Mouse (Mus musculus): ENCODE results near the gene Endod1. TPM values are rescaled to one million over a fixed set of nuclear protein-coding genes. Genes with fewer than 3 reads are reported as not detected.
A peak's percentile ranks its signal among the peaks of the same experiment; 100 is the strongest.

Gene Endod1
- polyA plus RNA-seq, 1 experiment from 2014 or later = 6.7 TPM

DNA sequence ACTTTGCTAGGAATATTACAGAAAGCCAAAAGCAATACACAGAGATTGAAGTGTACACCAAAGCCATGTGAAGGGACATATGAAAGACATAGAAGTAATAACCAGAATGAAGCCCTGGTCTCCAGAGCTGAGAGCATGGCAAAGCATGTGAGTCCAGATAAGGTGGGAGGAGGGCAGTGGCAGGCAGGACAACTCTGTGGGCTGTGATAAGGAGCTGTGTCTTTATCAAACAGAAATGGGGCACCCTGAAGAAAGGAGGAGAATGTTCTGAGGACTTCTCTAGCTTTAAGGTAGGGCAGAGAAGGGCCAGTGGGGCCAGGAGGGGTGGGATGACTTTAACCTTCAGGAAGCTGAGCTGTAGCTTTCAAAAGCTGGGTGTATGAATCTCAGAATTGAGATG, 12.0 kb downstream of the Endod1 start:
- ATAC-seq (replicated peaks; ENCODE audit: low FRiP score) = no peak

DNA sequence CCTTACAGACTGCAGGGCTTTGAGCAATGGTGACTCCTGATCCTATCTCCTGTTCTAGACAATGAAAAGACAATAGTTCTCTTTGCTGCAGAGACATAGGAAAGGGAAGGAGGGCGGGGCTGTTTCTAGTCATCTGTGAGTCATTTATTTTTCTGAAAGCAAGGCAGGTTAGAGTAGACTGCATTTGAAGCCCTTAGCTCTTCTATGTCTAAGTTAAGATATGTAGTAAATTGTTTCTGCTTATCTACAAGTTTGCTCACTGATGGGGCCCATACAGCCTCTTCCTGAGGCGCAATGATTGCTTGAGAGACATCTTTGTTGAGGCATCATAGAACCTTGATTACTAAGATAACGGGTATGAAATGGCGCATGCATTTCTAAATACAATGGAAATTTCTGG, 13.5 kb downstream of the Endod1 start:
- H3K4me1 ChIP-seq (replicated peaks; ENCODE audit: control insufficient read depth, insufficient read depth, low read length) = no peaks in the 10 kb centered on the region
- DNase-seq (ENCODE audit: low spot score) = no peak
- H3K9ac ChIP-seq (ENCODE audit: low read length) = no peak overlapping the region
- no peaks in the 10 kb centered on the region for H3K36me3 ChIP-seq (ENCODE audit: control insufficient read depth, insufficient read depth, low read length)
- no peak for ATAC-seq (replicated peaks; ENCODE audit: low FRiP score)
- 94% methylated on average over 4 of the region's 4 CpGs for WGBS
- H3K9me3 ChIP-seq (ENCODE audit: control insufficient read depth, low read length) = no peaks in the 10 kb centered on the region
- no peak overlapping the region for H3K4me3 ChIP-seq (ENCODE audit: low read depth, low read length)
- H3K4me2 ChIP-seq (ENCODE audit: low read depth, low read length, severe bottlenecking) = no peak overlapping the region
- no peak overlapping the region for H3K27ac ChIP-seq (ENCODE audit: low read depth, low read length)
- no peaks in the 10 kb centered on the region for H3K27me3 ChIP-seq (ENCODE audit: control insufficient read depth, insufficient read depth, low read length)

More for the DNA sequence above, 12.0 kb downstream of the Endod1 start:
- no peak overlapping the region for H3K27ac ChIP-seq (ENCODE audit: low read depth, low read length)
- no peaks in the 10 kb centered on the region for H3K36me3 ChIP-seq (ENCODE audit: control insufficient read depth, insufficient read depth, low read length)
- no peaks in the 10 kb centered on the region for H3K9me3 ChIP-seq (ENCODE audit: control insufficient read depth, low read length)
- no peaks in the 10 kb centered on the region for H3K27me3 ChIP-seq (ENCODE audit: control insufficient read depth, insufficient read depth, low read length)
- H3K4me1 ChIP-seq (replicated peaks; ENCODE audit: control insufficient read depth, insufficient read depth, low read length) = no peaks in the 10 kb centered on the region
- DNase-seq (ENCODE audit: low spot score) = no peak
- no peak overlapping the region for H3K4me3 ChIP-seq (ENCODE audit: low read depth, low read length)
- no peak overlapping the region for H3K9ac ChIP-seq (ENCODE audit: low read length)
- H3K4me2 ChIP-seq (ENCODE audit: low read depth, low read length, severe bottlenecking) = no peak overlapping the region

DNA sequence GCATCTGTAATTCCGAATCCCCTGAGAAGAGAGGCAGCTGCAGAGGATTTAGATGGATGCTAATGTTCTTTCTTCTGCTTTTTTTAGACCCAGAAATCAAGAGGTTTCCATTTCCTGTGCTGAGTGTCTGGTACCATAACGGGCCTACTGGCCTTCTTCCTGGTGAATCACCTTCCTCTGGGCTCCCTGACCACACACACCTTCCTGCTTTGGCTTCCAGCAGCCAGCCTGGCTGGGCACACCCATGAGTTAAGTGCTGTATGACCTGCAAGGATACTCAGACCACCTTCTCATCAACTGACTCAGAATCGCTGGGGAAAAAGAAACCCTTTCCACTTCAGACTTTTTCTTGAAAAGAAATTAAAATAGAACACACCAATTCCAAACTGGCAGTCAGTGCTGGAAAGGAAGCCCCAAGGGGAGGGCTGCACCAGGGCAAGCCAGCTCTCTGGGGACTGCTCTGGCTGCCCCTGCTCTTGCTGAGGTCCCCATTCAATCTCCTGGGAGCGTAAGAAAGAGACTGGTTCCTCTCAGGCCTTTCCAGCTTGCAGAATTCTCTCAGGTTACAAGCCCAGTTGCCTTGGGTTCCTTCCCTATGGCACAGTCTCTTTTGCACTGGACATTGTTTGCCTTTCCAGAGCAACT, 15.7 kb downstream of the Endod1 start:
- no peak for ATAC-seq (replicated peaks; ENCODE audit: low FRiP score)
- WGBS = 63% methylated on average over 4 of the region's 4 CpGs
- no peak overlapping the region for H3K4me2 ChIP-seq (ENCODE audit: low read depth, low read length, severe bottlenecking)
- H3K4me3 ChIP-seq (ENCODE audit: low read depth, low read length) = no peak overlapping the region
- no peaks in the 10 kb centered on the region for H3K27me3 ChIP-seq (ENCODE audit: control insufficient read depth, insufficient read depth, low read length)
- DNase-seq (ENCODE audit: low spot score) = no peak
- no peaks in the 10 kb centered on the region for H3K36me3 ChIP-seq (ENCODE audit: control insufficient read depth, insufficient read depth, low read length)
- H3K27ac ChIP-seq (ENCODE audit: low read depth, low read length) = no peak overlapping the region
- H3K9me3 ChIP-seq (ENCODE audit: control insufficient read depth, low read length) = no peaks in the 10 kb centered on the region
- no peak overlapping the region for H3K9ac ChIP-seq (ENCODE audit: low read length)
- H3K4me1 ChIP-seq (replicated peaks; ENCODE audit: control insufficient read depth, insufficient read depth, low read length) = no peaks in the 10 kb centered on the region

DNA sequence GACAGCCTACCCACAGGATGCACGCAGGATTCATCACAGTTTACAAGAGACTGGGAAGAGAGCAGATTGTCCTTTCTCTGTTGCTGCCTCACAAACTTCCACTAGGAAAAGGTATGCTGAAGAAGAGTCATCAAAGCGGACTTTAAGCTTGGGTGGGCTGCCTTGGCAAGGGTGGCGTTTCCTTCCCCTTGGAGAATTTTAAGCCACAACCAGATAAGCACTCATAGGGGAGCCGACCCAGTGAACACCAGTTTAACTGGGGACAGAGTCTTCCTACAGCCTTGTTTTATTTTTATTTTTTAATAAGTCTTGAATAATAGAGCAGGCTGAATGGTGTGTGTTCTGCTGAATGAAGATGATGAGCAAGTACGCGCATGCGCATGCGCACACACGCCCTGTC, 16.6 kb downstream of the Endod1 start:
- H3K27me3 ChIP-seq (ENCODE audit: control insufficient read depth, insufficient read depth, low read length) = no peaks in the 10 kb centered on the region
- no peak for DNase-seq (ENCODE audit: low spot score)
- WGBS = 95% methylated on average over 9 of the region's 9 CpGs

DNA sequence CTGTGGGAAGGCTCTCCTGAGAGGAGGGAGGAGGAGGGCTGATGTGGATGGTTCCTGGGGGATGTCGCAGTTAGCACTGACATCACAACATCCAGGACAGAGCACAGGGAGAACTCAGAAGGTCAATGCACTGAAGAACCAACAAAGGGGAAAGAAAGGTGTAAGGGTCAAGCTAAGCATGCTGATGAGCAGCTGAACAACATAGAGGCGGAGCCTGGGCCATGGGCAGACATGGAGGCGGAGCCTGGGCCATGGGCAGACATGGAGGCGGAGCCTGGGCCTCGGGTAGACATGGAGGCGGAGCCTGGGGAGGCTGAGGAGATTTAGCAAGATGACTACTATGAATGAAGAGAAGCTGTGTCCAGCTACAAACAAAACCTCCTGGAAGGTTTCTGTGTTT, 17.8 kb downstream of the Endod1 start:
- no peak for DNase-seq (ENCODE audit: low spot score)
- no peak overlapping the region for H3K4me3 ChIP-seq (ENCODE audit: low read depth, low read length)
- no peaks in the 10 kb centered on the region for H3K36me3 ChIP-seq (ENCODE audit: control insufficient read depth, insufficient read depth, low read length)

More for the DNA sequence above, 16.6 kb downstream of the Endod1 start:
- no peak overlapping the region for H3K9ac ChIP-seq (ENCODE audit: low read length)
- H3K27ac ChIP-seq (ENCODE audit: low read depth, low read length) = no peak overlapping the region
- no peak for ATAC-seq (replicated peaks; ENCODE audit: low FRiP score)
- H3K4me3 ChIP-seq (ENCODE audit: low read depth, low read length) = no peak overlapping the region
- H3K4me2 ChIP-seq (ENCODE audit: low read depth, low read length, severe bottlenecking) = no peak overlapping the region
- H3K4me1 ChIP-seq (replicated peaks; ENCODE audit: control insufficient read depth, insufficient read depth, low read length) = no peaks in the 10 kb centered on the region
- H3K36me3 ChIP-seq (ENCODE audit: control insufficient read depth, insufficient read depth, low read length) = no peaks in the 10 kb centered on the region
- H3K9me3 ChIP-seq (ENCODE audit: control insufficient read depth, low read length) = no peaks in the 10 kb centered on the region

DNA sequence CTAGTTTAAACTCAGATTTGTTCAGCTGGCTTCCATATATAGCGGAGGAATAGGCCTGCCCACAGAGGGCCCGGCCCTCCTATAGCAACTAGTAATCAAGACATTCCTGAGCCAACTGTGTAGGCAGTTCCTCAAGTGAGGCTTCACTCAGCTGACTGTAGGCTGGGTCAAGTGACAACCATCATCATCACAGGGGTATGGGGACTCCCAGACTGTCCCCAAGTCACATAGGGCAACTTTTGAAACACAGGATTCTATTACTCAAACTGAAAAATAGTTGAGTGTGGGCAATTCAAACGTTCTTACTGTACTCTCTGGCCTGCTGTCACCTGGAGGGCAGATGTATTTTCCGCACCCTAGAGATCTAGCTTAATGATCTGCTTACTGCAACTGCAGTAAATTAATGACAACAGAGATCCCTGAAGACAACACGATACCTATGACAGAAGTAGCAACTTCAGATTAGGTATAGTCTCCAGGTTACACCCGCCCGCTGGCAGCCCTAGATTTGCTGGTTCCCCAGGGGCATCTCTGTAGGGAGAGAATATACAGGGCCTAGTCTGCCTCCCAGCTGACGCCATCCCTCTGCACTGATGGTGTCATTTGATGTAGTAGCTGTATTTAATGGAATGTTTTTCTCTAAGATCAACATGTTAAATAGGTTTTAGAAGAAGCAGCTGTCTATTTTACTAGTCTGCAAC, 19.1 kb downstream of the Endod1 start:
- Histone ChIP-seq H3K27me3 (ENCODE audit: control insufficient read depth, insufficient read depth, low read length) (no peaks in the 10 kb centered on the region), H3K9me3 (ENCODE audit: control insufficient read depth, low read length) (no peaks in the 10 kb centered on the region), H3K4me3 (ENCODE audit: low read depth, low read length) (no peak overlapping the region), H3K4me2 (ENCODE audit: low read depth, low read length, severe bottlenecking) (no peak overlapping the region), H3K36me3 (ENCODE audit: control insufficient read depth, insufficient read depth, low read length) (no peaks in the 10 kb centered on the region), H3K9ac (ENCODE audit: low read length) (no peak overlapping the region), H3K27ac (ENCODE audit: low read depth, low read length) (no peak overlapping the region), H3K4me1 (replicated peaks; ENCODE audit: control insufficient read depth, insufficient read depth, low read length) (no peaks in the 10 kb centered on the region)
- WGBS = 90% methylated on average over 8 of the region's 8 CpGs
- DNase-seq (ENCODE audit: low spot score) (no peak), ATAC-seq (replicated peaks; ENCODE audit: low FRiP score) (no peak)

More for the DNA sequence above, 17.8 kb downstream of the Endod1 start:
- H3K9me3 ChIP-seq (ENCODE audit: control insufficient read depth, low read length) = no peaks in the 10 kb centered on the region
- no peak overlapping the region for H3K4me2 ChIP-seq (ENCODE audit: low read depth, low read length, severe bottlenecking)
- no peaks in the 10 kb centered on the region for H3K27me3 ChIP-seq (ENCODE audit: control insufficient read depth, insufficient read depth, low read length)
- H3K4me1 ChIP-seq (replicated peaks; ENCODE audit: control insufficient read depth, insufficient read depth, low read length) = no peaks in the 10 kb centered on the region
- no peak overlapping the region for H3K27ac ChIP-seq (ENCODE audit: low read depth, low read length)
- ATAC-seq (replicated peaks; ENCODE audit: low FRiP score) = no peak
- H3K9ac ChIP-seq (ENCODE audit: low read length) = no peak overlapping the region
- WGBS = 79% methylated on average over 6 of the region's 6 CpGs

DNA sequence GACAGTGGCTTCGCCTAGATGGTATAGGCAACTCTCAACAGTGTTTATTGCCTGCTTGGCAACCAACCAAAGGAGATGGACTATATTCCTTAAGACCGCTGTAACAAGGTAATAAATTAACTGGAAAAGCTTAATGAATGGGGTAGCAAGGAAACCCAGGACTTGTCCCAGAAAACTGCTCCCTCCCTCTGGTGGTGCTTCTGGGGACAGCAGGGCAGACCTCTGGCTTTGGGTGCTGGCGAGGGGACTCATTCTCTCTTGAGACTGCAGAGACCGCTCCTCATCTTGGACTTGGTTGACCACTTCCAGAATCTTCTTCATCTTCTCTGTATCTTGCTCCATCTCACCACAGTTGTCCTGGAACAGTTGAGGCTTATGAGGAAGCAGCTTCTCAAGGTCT, 24.3 kb downstream of the Endod1 start:
- no peaks in the 10 kb centered on the region for H3K9me3 ChIP-seq (ENCODE audit: control insufficient read depth, low read length)
- H3K36me3 ChIP-seq (ENCODE audit: control insufficient read depth, insufficient read depth, low read length) = no peaks in the 10 kb centered on the region
- no peak for ATAC-seq (replicated peaks; ENCODE audit: low FRiP score)
- H3K4me3 ChIP-seq (ENCODE audit: low read depth, low read length) = no peak overlapping the region
- no peaks in the 10 kb centered on the region for H3K4me1 ChIP-seq (replicated peaks; ENCODE audit: control insufficient read depth, insufficient read depth, low read length)
- H3K27ac ChIP-seq (ENCODE audit: low read depth, low read length) = no peak overlapping the region
- H3K27me3 ChIP-seq (ENCODE audit: control insufficient read depth, insufficient read depth, low read length) = no peaks in the 10 kb centered on the region
- H3K9ac ChIP-seq (ENCODE audit: low read length) = no peak overlapping the region
- H3K4me2 ChIP-seq (ENCODE audit: low read depth, low read length, severe bottlenecking) = no peak overlapping the region
- peak; percentile 61 for DNase-seq (ENCODE audit: low spot score)
- 84% methylated on average over 4 of the region's 4 CpGs for WGBS

DNA sequence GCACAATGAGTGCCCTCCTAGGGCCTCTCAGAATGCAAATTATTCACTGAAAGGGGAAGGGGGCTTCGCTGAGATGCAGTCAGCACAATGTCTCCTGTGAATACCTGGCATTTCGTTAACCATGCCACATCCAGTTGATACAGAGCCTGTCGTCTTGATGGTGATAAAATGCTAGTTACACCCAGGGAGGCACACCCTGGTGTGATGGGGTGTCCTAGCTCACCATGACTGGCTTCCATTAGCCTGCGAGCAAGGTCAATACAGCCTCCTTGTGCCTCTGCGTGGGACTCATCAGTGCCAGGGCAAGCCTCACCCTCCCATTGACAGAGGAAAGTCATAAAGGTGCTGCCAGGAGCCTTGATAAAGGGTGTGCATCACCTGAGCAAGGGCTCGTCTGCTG, 26.5 kb downstream of the Endod1 start:
- Histone ChIP-seq H3K36me3 (ENCODE audit: control insufficient read depth, insufficient read depth, low read length) (no peaks in the 10 kb centered on the region), H3K9ac (ENCODE audit: low read length) (no peak overlapping the region), H3K27ac (ENCODE audit: low read depth, low read length) (no peak overlapping the region), H3K4me2 (ENCODE audit: low read depth, low read length, severe bottlenecking) (no peak overlapping the region), H3K9me3 (ENCODE audit: control insufficient read depth, low read length) (no peaks in the 10 kb centered on the region), H3K27me3 (ENCODE audit: control insufficient read depth, insufficient read depth, low read length) (no peaks in the 10 kb centered on the region), H3K4me3 (ENCODE audit: low read depth, low read length) (no peak overlapping the region), H3K4me1 (replicated peaks; ENCODE audit: control insufficient read depth, insufficient read depth, low read length) (no peaks in the 10 kb centered on the region)
- no peak for DNase-seq (ENCODE audit: low spot score)
- ATAC-seq (replicated peaks; ENCODE audit: low FRiP score) = no peak
- WGBS = 62% methylated on average over 6 of the region's 6 CpGs

DNA sequence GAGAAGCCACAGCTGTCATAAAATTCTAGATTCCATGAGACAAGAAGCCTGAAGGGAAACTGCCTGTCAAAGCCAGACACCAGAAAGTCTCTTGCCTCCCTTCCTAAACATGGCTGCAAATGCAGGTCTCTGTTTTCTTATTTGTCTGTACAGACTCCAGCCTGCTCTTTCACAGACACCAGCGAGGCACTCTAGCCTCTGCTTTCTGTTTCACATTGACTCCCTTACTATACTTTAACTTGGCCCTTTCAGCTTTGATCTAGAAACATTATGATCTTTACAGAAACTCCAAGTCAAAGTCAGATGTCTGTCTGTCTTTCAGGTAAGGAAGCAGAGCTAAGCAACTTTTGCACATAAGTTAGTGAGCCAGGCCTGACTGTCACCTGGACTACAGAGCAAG, 29.0 kb downstream of the Endod1 start:
- H3K27me3 ChIP-seq (ENCODE audit: control insufficient read depth, insufficient read depth, low read length) = no peaks in the 10 kb centered on the region
- no peaks in the 10 kb centered on the region for H3K36me3 ChIP-seq (ENCODE audit: control insufficient read depth, insufficient read depth, low read length)
- no peak for DNase-seq (ENCODE audit: low spot score)
- H3K4me3 ChIP-seq (ENCODE audit: low read depth, low read length) = no peak overlapping the region
- no peak overlapping the region for H3K9ac ChIP-seq (ENCODE audit: low read length)
- no peak overlapping the region for H3K27ac ChIP-seq (ENCODE audit: low read depth, low read length)
- H3K4me2 ChIP-seq (ENCODE audit: low read depth, low read length, severe bottlenecking) = no peak overlapping the region
- H3K4me1 ChIP-seq (replicated peaks; ENCODE audit: control insufficient read depth, insufficient read depth, low read length) = no peaks in the 10 kb centered on the region
- no peaks in the 10 kb centered on the region for H3K9me3 ChIP-seq (ENCODE audit: control insufficient read depth, low read length)
- ATAC-seq (replicated peaks; ENCODE audit: low FRiP score) = no peak
- WGBS = 83% methylated on average over 1 of the region's 1 CpGs
